Mouse (Mus musculus) C2C12 (cell line): ENCODE measurements at regions not wholly inside any gene's neighbourhood (a gene's known extent, or its start where the extent isn't known, plus 50 kb on each side); places are given as distances from the start of the nearest gene placed in this dataset.

Experiments
- CTCF ChIP-seq: IDR thresholded peaks from one replicate; pipeline ENCODE4 v1.5.1; 2011; ENCODE audit not compliant: control insufficient read depth, insufficient read depth, insufficient read length
- MYOD1 ChIP-seq: IDR thresholded peaks from one replicate; pipeline ENCODE4 v1.6.1; 2011; ENCODE audit warnings: low read depth; ENCODE audit not compliant: control insufficient read depth, insufficient read length

DNA sequence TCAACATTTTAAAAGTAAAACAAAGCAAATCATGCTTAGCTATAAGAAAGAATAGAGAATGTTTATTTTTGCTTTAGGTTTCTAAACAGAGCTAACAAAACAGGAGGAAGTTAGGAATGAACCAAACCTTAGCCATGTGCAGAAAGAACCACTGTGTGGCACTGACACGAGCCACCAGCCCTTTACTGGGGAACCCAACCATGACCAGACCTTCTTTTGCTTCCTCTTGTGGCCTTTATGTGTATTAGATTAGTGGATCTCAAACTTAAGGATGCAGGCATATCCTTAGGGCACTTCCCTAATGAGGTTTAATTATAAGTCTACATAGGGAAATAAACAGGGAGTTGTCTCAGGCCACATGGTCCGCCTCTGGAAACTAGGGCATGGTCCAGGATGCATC, 104.0 kb downstream of the Mtx3 start:
- no peak for TF ChIP-seq MYOD1
- no peak for TF ChIP-seq CTCF
